Mouse (Mus musculus): ENCODE data around the gene Sertad3. TPM values are rescaled to one million over a fixed set of nuclear protein-coding genes. Genes with fewer than 3 reads are reported as not detected.

Sertad3 gene
- total and polyA plus RNA-seq, 2 experiments from 2014 or later = 5.0 to 8.4 TPM

- Histone ChIP-seq H3K9me3 (ENCODE audit: low read length) (no peaks in the 10 kb centered on the region), H3K4me1 (ENCODE audit: insufficient read depth, low read length) (no peaks in the 10 kb centered on the region; the same call in 1 of the 2 replicates), H3K4me2 (ENCODE audit: low read depth, low read length) (no peak overlapping the region), H3K9ac (replicated peaks; ENCODE audit: low read length) (no peak overlapping the region), H3K36me3 (ENCODE audit: insufficient read depth, low read length) (no peaks in the 10 kb centered on the region), H3K4me3 (ENCODE audit: low read length) (no peak overlapping the region), H3K27me3 (ENCODE audit: insufficient read depth, low read length) (no peaks in the 10 kb centered on the region), H3K27ac (no peak overlapping the region)
- 83% methylated on average over 4 of the region's 4 CpGs for WGBS
- ATAC-seq (no peak), DNase-seq (ENCODE audit: low spot score) (no peak)
- TF ChIP-seq CTCF (IDR thresholded peaks at IDR 0.05; ENCODE audit: low read depth) = no peak
Measured at GRCm38 (mm10) chr7:27483860-27484259, 10.3 kb downstream of the Sertad3 start.

GRCm38 (mm10) chr7:27486102-27486769, 12.7 kb downstream of the Sertad3 start:
- Histone ChIP-seq H3K4me2 (ENCODE audit: low read depth, low read length) (peak overlapping the region; percentile 55), H3K27me3 (ENCODE audit: insufficient read depth, low read length) (no peaks in the 10 kb centered on the region), H3K4me1 (ENCODE audit: insufficient read depth, low read length) (no peaks in the 10 kb centered on the region; the same call in 1 of the 2 replicates), H3K4me3 (ENCODE audit: low read length) (peak overlapping the region; percentile 78), H3K9me3 (ENCODE audit: low read length) (no peaks in the 10 kb centered on the region), H3K9ac (replicated peaks; ENCODE audit: low read length) (0 out of 2 replicates have a peak overlapping the region, but pooled peaks have one; percentile 89), H3K27ac (no peak overlapping the region), H3K36me3 (ENCODE audit: insufficient read depth, low read length) (no peaks in the 10 kb centered on the region)
- no peak for TF ChIP-seq CTCF (IDR thresholded peaks at IDR 0.05; ENCODE audit: low read depth)
- WGBS = 5% methylated on average over 13 of the region's 13 CpGs
- no peak for DNase-seq (ENCODE audit: low spot score)
- ATAC-seq = peak; percentile 9

- TF ChIP-seq CTCF (IDR thresholded peaks at IDR 0.05; ENCODE audit: low read depth) = peak; percentile 57
- Histone ChIP-seq H3K9ac (replicated peaks; ENCODE audit: low read length) (peak within 1 kb of the TSS; percentile 89), H3K36me3 (ENCODE audit: insufficient read depth, low read length) (no peaks in the 10 kb centered on the region), H3K27me3 (ENCODE audit: insufficient read depth, low read length) (no peaks in the 10 kb centered on the region), H3K27ac (peak within 1 kb of the TSS; percentile 93), H3K9me3 (ENCODE audit: low read length) (no peaks in the 10 kb centered on the region), H3K4me2 (ENCODE audit: low read depth, low read length) (peak within 1 kb of the TSS; percentile 55), H3K4me3 (ENCODE audit: low read length) (peak within 1 kb of the TSS; percentile 78), H3K4me1 (ENCODE audit: insufficient read depth, low read length) (no peaks in the 10 kb centered on the region; the same call in 1 of the 2 replicates)
- DNase-seq (ENCODE audit: low spot score) (peak; percentile 99), ATAC-seq (peak; percentile 98)
- under 1% methylated on average over 56 of the region's 80 CpGs for WGBS
Measured at GRCm38 (mm10) chr7:27486770-27487697, 13.5 kb downstream of the Sertad3 start, which contains the start of gene Sertad1. Gene Sertad1 (plus strand): TSS chr7:27486910.

GRCm38 (mm10) chr7:27487740-27488268, 14.2 kb downstream of the Sertad3 start:
- Histone ChIP-seq H3K4me2 (ENCODE audit: low read depth, low read length) (peak overlapping the region; percentile 55), H3K9me3 (ENCODE audit: low read length) (no peaks in the 10 kb centered on the region), H3K27ac (peak overlapping the region; percentile 93), H3K9ac (replicated peaks; ENCODE audit: low read length) (peak overlapping the region; percentile 89), H3K36me3 (ENCODE audit: insufficient read depth, low read length) (no peaks in the 10 kb centered on the region), H3K4me3 (ENCODE audit: low read length) (peak overlapping the region; percentile 78), H3K4me1 (ENCODE audit: insufficient read depth, low read length) (no peaks in the 10 kb centered on the region; the same call in 1 of the 2 replicates), H3K27me3 (ENCODE audit: insufficient read depth, low read length) (no peaks in the 10 kb centered on the region)
- DNase-seq (ENCODE audit: low spot score) (no peak), ATAC-seq (no peak)
- TF ChIP-seq CTCF (IDR thresholded peaks at IDR 0.05; ENCODE audit: low read depth) = no peak
- 4% methylated on average over 13 of the region's 13 CpGs for WGBS

GRCm38 (mm10) chr7:27489270-27489869, 15.8 kb downstream of the Sertad3 start:
- Histone ChIP-seq H3K27ac (no peak overlapping the region), H3K4me2 (ENCODE audit: low read depth, low read length) (no peak overlapping the region), H3K9ac (replicated peaks; ENCODE audit: low read length) (no peak overlapping the region), H3K4me3 (ENCODE audit: low read length) (no peak overlapping the region), H3K9me3 (ENCODE audit: low read length) (no peaks in the 10 kb centered on the region), H3K4me1 (ENCODE audit: insufficient read depth, low read length) (no peaks in the 10 kb centered on the region; the same call in 1 of the 2 replicates), H3K36me3 (ENCODE audit: insufficient read depth, low read length) (no peaks in the 10 kb centered on the region), H3K27me3 (ENCODE audit: insufficient read depth, low read length) (no peaks in the 10 kb centered on the region)
- WGBS = 88% methylated on average over 25 of the region's 25 CpGs
- TF ChIP-seq CTCF (IDR thresholded peaks at IDR 0.05; ENCODE audit: low read depth) = no peak
- ATAC-seq = no peak
- DNase-seq (ENCODE audit: low spot score) = no peak

- DNase-seq (ENCODE audit: low spot score) = no peak
- Histone ChIP-seq H3K27me3 (ENCODE audit: insufficient read depth, low read length) (no peaks in the 10 kb centered on the region), H3K36me3 (ENCODE audit: insufficient read depth, low read length) (no peaks in the 10 kb centered on the region), H3K4me3 (ENCODE audit: low read length) (peak overlapping the region; percentile 23), H3K27ac (peak overlapping the region; percentile 42), H3K4me1 (ENCODE audit: insufficient read depth, low read length) (no peaks in the 10 kb centered on the region; the same call in 1 of the 2 replicates), H3K9ac (replicated peaks; ENCODE audit: low read length) (peak overlapping the region; percentile 30; the same call in 1 of the 2 replicates), H3K4me2 (ENCODE audit: low read depth, low read length) (peak overlapping the region; percentile 51), H3K9me3 (ENCODE audit: low read length) (no peaks in the 10 kb centered on the region)
- no peak for TF ChIP-seq CTCF (IDR thresholded peaks at IDR 0.05; ENCODE audit: low read depth)
- ATAC-seq = no peak
- 51% methylated on average over 4 of the region's 4 CpGs for WGBS
Measured at GRCm38 (mm10) chr7:27490227-27490542, 16.6 kb downstream of the Sertad3 start.

All from hindbrain, postnatal 0 days (tissue).